23 mouse cellular contexts compared by ENCODE assay signal in genomic region chr7:66803798-66804197, GRCm38 (mm10). TPM values are rescaled to one million over a fixed set of nuclear protein-coding genes. Genes with fewer than 3 reads are reported as not detected.
A peak's percentile ranks its signal among the peaks of the same experiment; 100 is the strongest.
DNase-seq lines count a peak whose midpoint lies in the region; ATAC-seq and TF ChIP-seq lines count a peak whose summit lies in the region.
"Had no signal": no experiment of that assay in that cellular context is flagged by ENCODE, and none has a peak within 500 bp of the region (broad histone marks: within the 10 kb centered on the region; RNA-seq: fewer than 3 reads in every experiment).

No protein-coding gene starts in this region.

- 12% methylated on average over 5 of the region's 5 CpGs for WGBS in kidney, postnatal 0 days
- WGBS in kidney, embryonic 16.5 days, result 7% methylated on average over 5 of the region's 5 CpGs
- WGBS in neural tube, embryonic 11.5 days, result 28% methylated on average over 5 of the region's 5 CpGs

- no peak for ATAC-seq in kidney, postnatal 0 days (replicated peaks; ENCODE audit: low FRiP score, low read depth)
- no peak; the same call in 1 of the 2 replicates for ATAC-seq in kidney, embryonic 16.5 days (ENCODE audit: low FRiP score, low TSS enrichment)
- no peak for ATAC-seq in neural tube, embryonic 11.5 days (ENCODE audit: insufficient read depth, low FRiP score, low TSS enrichment)
- ATAC-seq: activated CD4-positive, CD25-positive, alpha-beta regulatory T cell, adult 4 months; forebrain, postnatal 0 days; inflammation-experienced regulatory T-cells, adult 6 months; liver, postnatal 0 days had no signal

- no peaks in the 10 kb centered on the region for H3K9me3 ChIP-seq in kidney, postnatal 0 days (replicated peaks; ENCODE audit: low read length)
- no peaks in the 10 kb centered on the region for H3K9me3 ChIP-seq in kidney, embryonic 16.5 days (ENCODE audit: low read length)
- no peaks in the 10 kb centered on the region for H3K9me3 ChIP-seq in neural tube, embryonic 11.5 days (ENCODE audit: control insufficient read depth, low read length)
- H3K9me3 ChIP-seq: embryonic facial prominence, embryonic 12.5 days; hindbrain, embryonic 10.5 days; limb, embryonic 12.5 days had no signal

- no peaks in the 10 kb centered on the region for H3K36me3 ChIP-seq in kidney, postnatal 0 days (ENCODE audit: insufficient read depth, low read length)
- no peaks in the 10 kb centered on the region for H3K36me3 ChIP-seq in kidney, embryonic 16.5 days (ENCODE audit: insufficient read depth, low read length)
- H3K36me3 ChIP-seq in neural tube, embryonic 11.5 days (ENCODE audit: control insufficient read depth, insufficient read depth, low read length), result no peaks in the 10 kb centered on the region
- H3K36me3 ChIP-seq: embryonic facial prominence, embryonic 12.5 days; hindbrain, embryonic 10.5 days; limb, embryonic 12.5 days had no signal

- H3K4me2 ChIP-seq in kidney, postnatal 0 days (ENCODE audit: low read length), result no peak overlapping the region
- no peak overlapping the region for H3K4me2 ChIP-seq in kidney, embryonic 16.5 days (replicated peaks; ENCODE audit: low read depth, low read length)
- H3K4me2 ChIP-seq in neural tube, embryonic 11.5 days (ENCODE audit: low read depth), result no peak overlapping the region
- H3K4me2 ChIP-seq: embryonic facial prominence, embryonic 12.5 days; limb, embryonic 12.5 days; liver, embryonic 11.5 days; midbrain, embryonic 11.5 days had no signal

- no peak overlapping the region for H3K27ac ChIP-seq in kidney, postnatal 0 days
- H3K27ac ChIP-seq in kidney, embryonic 16.5 days (ENCODE audit: low read length), result no peak overlapping the region
- H3K27ac ChIP-seq in neural tube, embryonic 11.5 days (ENCODE audit: low read depth, low read length), result no peak overlapping the region
- H3K27ac ChIP-seq: embryonic facial prominence, embryonic 12.5 days; hindbrain, embryonic 10.5 days; limb, embryonic 12.5 days; macrophage had no signal

- H3K9ac ChIP-seq in kidney, postnatal 0 days (ENCODE audit: low read depth, low read length), result no peak overlapping the region
- no peak overlapping the region for H3K9ac ChIP-seq in kidney, embryonic 16.5 days (replicated peaks; ENCODE audit: low read length)
- H3K9ac ChIP-seq in neural tube, embryonic 11.5 days (ENCODE audit: low read length), result no peak overlapping the region
- H3K9ac ChIP-seq: embryonic facial prominence, embryonic 12.5 days; forebrain, postnatal 0 days; limb, embryonic 12.5 days; liver, postnatal 0 days had no signal

- intact Hi-C loops in gastrocnemius, postnatal 14 days (cut with DNase I; ENCODE audit: low total_unique reads), result no loop called here

- no peak for TF ChIP-seq CTCF in kidney, postnatal 0 days (IDR thresholded peaks at IDR 0.05; ENCODE audit: low read depth)

- no peak overlapping the region for H3K4me3 ChIP-seq in kidney, postnatal 0 days (replicated peaks; ENCODE audit: low read depth, low read length)
- H3K4me3 ChIP-seq in kidney, embryonic 16.5 days (ENCODE audit: low read length), result no peak overlapping the region
- no peak overlapping the region for H3K4me3 ChIP-seq in neural tube, embryonic 11.5 days (ENCODE audit: low read depth, low read length)
- H3K4me3 ChIP-seq: embryonic facial prominence, embryonic 12.5 days; hindbrain, embryonic 10.5 days; limb, embryonic 12.5 days had no signal

- DNase-seq in kidney, postnatal 0 days (ENCODE audit: low spot score), result peak; percentile 51
- DNase-seq in brain, adult 2 months (ENCODE audit: low read depth, low spot score), result peak; percentile 24
- peak; percentile 30 for DNase-seq in embryo, embryonic 10.5 days (ENCODE audit: low spot score)
- peak; percentile 36 for DNase-seq in neural tube, embryonic 11.5 days (ENCODE audit: low spot score)
- no peak for DNase-seq in c-Kit-positive CD71-positive TER-119-positive erythroid progenitor cells, embryonic 14.5 days (ENCODE audit: low spot score)
- DNase-seq in gastrocnemius, postnatal 14 days, result no peak
- DNase-seq: adrenal gland, adult 8-10 months; cerebellum, adult 2 months; cerebellum, postnatal 36 days; forebrain, postnatal 0 days; kidney, adult 2 months; kidney, postnatal 4 days; liver, postnatal 0 days; thymus, postnatal 14 days had no signal

- 0 out of 2 replicates have a peak, but pooled peaks cover 5% of the 10 kb centered on the region for H3K4me1 ChIP-seq in kidney, postnatal 0 days (replicated peaks; ENCODE audit: insufficient read depth, low read length)
- peaks cover 11% of the 10 kb centered on the region; the same call in 1 of the 2 replicates for H3K4me1 ChIP-seq in kidney, embryonic 16.5 days (ENCODE audit: insufficient read depth, low read length)
- peaks cover 6% of the 10 kb centered on the region; the same call in 1 of the 2 replicates for H3K4me1 ChIP-seq in neural tube, embryonic 11.5 days (ENCODE audit: control insufficient read depth, insufficient read depth, low read length)

- no peaks in the 10 kb centered on the region for H3K27me3 ChIP-seq in kidney, postnatal 0 days (ENCODE audit: insufficient read depth, low read length)
- no peaks in the 10 kb centered on the region for H3K27me3 ChIP-seq in kidney, embryonic 16.5 days (ENCODE audit: insufficient read depth, low read length)
- no peaks in the 10 kb centered on the region for H3K27me3 ChIP-seq in neural tube, embryonic 11.5 days (ENCODE audit: control insufficient read depth, insufficient read depth, low read length)
- H3K27me3 ChIP-seq: embryonic facial prominence, embryonic 12.5 days; limb, embryonic 12.5 days had no signal

RNA-seq across cellular contexts. Expression of gene Adamts17, which starts 35.7 kb away (rescaled TPM):
- 1.5 and 3.1 TPM in 2 replicates for polyA plus RNA-seq in kidney, postnatal 0 days (2015; fragmentation: Nextera tagmentation; extraction: Ambion mirVana)
- 3.6 and 4.7 TPM in 2 replicates for polyA plus RNA-seq in kidney, embryonic 16.5 days (2015; fragmentation: Nextera tagmentation; extraction: Ambion mirVana)
- 1.8 TPM in 2 replicates for polyA plus RNA-seq in neural tube, embryonic 11.5 days (2014; fragmentation: Nextera tagmentation; extraction: Ambion mirVana)
- 10 to 100 TPM in 1 of 2 experiments, 1 to 10 TPM in 1; 5.5 to 10.6 TPM for total RNA-seq in gastrocnemius, postnatal 14 days (2021)
- polyA plus RNA-seq: macrophage had no signal

Comparison
In these comparisons a context has a peak if more than half of its experiments do, and no peak if none do; other contexts are left out.
1. DNase-seq: peak in kidney, postnatal 0 days (single experiment), brain, adult 2 months (single experiment), embryo, embryonic 10.5 days (single experiment) and neural tube, embryonic 11.5 days (single experiment); none in c-Kit-positive CD71-positive TER-119-positive erythroid progenitor cells, embryonic 14.5 days (single experiment) and gastrocnemius, postnatal 14 days (single experiment).